Mouse (Mus musculus) heart, adult 2 months (tissue): ENCODE data around the gene Eml2.

Experiments used
- CTCF ChIP-seq: fragments of 200-600 bp; IDR thresholded peaks from 2 replicates; pipeline ENCODE4 v1.8.1; 2022; ENCODE audit warnings: antibody characterized with exemption, mild to moderate bottlenecking, moderate library complexity
- POLR2A ChIP-seq: fragments of 200-500 bp; IDR thresholded peaks from 2 replicates; pipeline ENCODE4 v1.6.1; 2011; ENCODE audit warnings: mild to moderate bottlenecking, low read depth, low read length, control low read depth; ENCODE audit not compliant: insufficient read depth

DNA sequence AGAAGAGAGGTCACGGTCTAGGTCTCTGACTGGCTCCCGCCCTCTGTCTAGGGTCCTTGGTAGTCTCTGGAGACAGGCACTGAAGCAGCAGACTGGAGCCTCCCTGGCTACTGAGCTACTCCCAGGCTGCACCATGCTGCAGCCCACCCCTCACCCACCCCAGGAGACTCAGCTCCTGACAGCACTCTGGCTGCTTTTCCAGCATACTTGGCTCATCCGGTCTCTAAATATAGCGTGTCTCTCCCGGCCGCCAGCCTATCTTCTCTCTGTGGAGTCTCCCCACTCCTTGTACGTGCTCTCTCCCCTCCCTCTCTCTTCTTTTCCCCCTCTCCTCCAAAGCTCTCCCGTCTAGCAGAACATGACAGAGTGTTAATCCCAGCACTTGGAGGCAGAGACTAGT is 6.1 kb upstream of the Eml2 start:
- TF ChIP-seq POLR2A, result no peak
- TF ChIP-seq CTCF, result no peak
